13 mouse cellular contexts compared by ENCODE assay signal in genomic region chr15:9080206-9080605, GRCm38 (mm10). TPM values are rescaled to one million over a fixed set of nuclear protein-coding genes. Genes with fewer than 3 reads are reported as not detected.
DNase-seq lines count a peak whose midpoint lies in the region; ATAC-seq lines count a peak whose summit lies in the region.
"Had no signal": no experiment of that assay in that cellular context is flagged by ENCODE, and none has a peak within 500 bp of the region (broad histone marks: within the 10 kb centered on the region; RNA-seq: fewer than 3 reads in every experiment).

No protein-coding gene starts in this region.

- no peak for ATAC-seq in kidney, embryonic 16.5 days (ENCODE audit: low FRiP score, low TSS enrichment)
- peak; percentile 61 for ATAC-seq in intestine, embryonic 15.5 days
- peak; percentile 9; the same call in 1 of the 2 replicates for ATAC-seq in megakaryocyte progenitor cell, adult 5-6 weeks (replicated peaks; ENCODE audit: poor library complexity)

- H3K4me2 ChIP-seq in kidney, embryonic 16.5 days (replicated peaks; ENCODE audit: low read depth, low read length), result no peak overlapping the region
- no peak overlapping the region; the same call in 1 of the 2 replicates for H3K4me2 ChIP-seq in intestine, embryonic 15.5 days (replicated peaks)
- H3K4me2 ChIP-seq: embryonic facial prominence, embryonic 15.5 days; hindbrain, embryonic 14.5 days had no signal

- H3K9me3 ChIP-seq in kidney, embryonic 16.5 days (ENCODE audit: low read length), result no peaks in the 10 kb centered on the region
- no peaks in the 10 kb centered on the region for H3K9me3 ChIP-seq in intestine, embryonic 15.5 days
- H3K9me3 ChIP-seq: embryonic facial prominence, embryonic 15.5 days had no signal

- DNase-seq in kidney, postnatal 25 days, result no peak
- peak; percentile 60 for DNase-seq in c-Kit-positive CD71-positive TER-119-positive erythroid progenitor cells, embryonic 14.5 days (ENCODE audit: low spot score)
- DNase-seq in T-cell, adult 2 months (ENCODE audit: low spot score), result no peak
- no peak for DNase-seq in layer of hippocampus, postnatal 14 days (ENCODE audit: low spot score in 2 of 2)
- DNase-seq: cerebellum, adult 11 months; gastrocnemius, postnatal 14 days; kidney, postnatal 10 days; right cerebral cortex, postnatal 14 days had no signal

- 66% methylated on average over 4 of the region's 4 CpGs for WGBS in kidney, embryonic 16.5 days
- 50% methylated on average over 4 of the region's 4 CpGs for WGBS in intestine, embryonic 15.5 days

- H3K4me1 ChIP-seq in kidney, embryonic 16.5 days (ENCODE audit: insufficient read depth, low read length), result peaks cover 21% of the 10 kb centered on the region
- H3K4me1 ChIP-seq in intestine, embryonic 15.5 days (replicated peaks), result peaks cover 15% of the 10 kb centered on the region

- H3K4me3 ChIP-seq in kidney, embryonic 16.5 days (ENCODE audit: low read length), result no peak overlapping the region
- no peak overlapping the region for H3K4me3 ChIP-seq in intestine, embryonic 15.5 days (replicated peaks)
- H3K4me3 ChIP-seq: embryonic facial prominence, embryonic 15.5 days had no signal

- H3K9ac ChIP-seq in kidney, embryonic 16.5 days (replicated peaks; ENCODE audit: low read length), result no peak overlapping the region
- no peak overlapping the region for H3K9ac ChIP-seq in intestine, embryonic 15.5 days
- H3K9ac ChIP-seq: embryonic facial prominence, embryonic 15.5 days; hindbrain, embryonic 14.5 days had no signal

- peaks cover 3% of the 10 kb centered on the region; the same call in 1 of the 2 replicates for H3K36me3 ChIP-seq in kidney, embryonic 16.5 days (ENCODE audit: insufficient read depth, low read length)
- H3K36me3 ChIP-seq in intestine, embryonic 15.5 days, result no peaks in the 10 kb centered on the region
- H3K36me3 ChIP-seq: embryonic facial prominence, embryonic 15.5 days had no signal

- H3K27me3 ChIP-seq in kidney, embryonic 16.5 days (ENCODE audit: insufficient read depth, low read length), result no peaks in the 10 kb centered on the region
- no peaks in the 10 kb centered on the region for H3K27me3 ChIP-seq in intestine, embryonic 15.5 days (replicated peaks)
- H3K27me3 ChIP-seq: embryonic facial prominence, embryonic 15.5 days had no signal

- H3K27ac ChIP-seq in kidney, embryonic 16.5 days (ENCODE audit: low read length), result peak overlapping the region; percentile 50; the same call in 1 of the 2 replicates
- no peak overlapping the region; the same call in 1 of the 2 replicates for H3K27ac ChIP-seq in intestine, embryonic 15.5 days
- H3K27ac ChIP-seq: embryonic facial prominence, embryonic 15.5 days; hindbrain, embryonic 14.5 days had no signal

RNA-seq across cellular contexts. Expression of gene Nadk2, which starts 9.1 kb away (rescaled TPM):
- polyA plus RNA-seq in kidney, embryonic 16.5 days (2015; fragmentation: Nextera tagmentation; extraction: Ambion mirVana), result 23.8 and 26.4 TPM in 2 replicates
- polyA plus RNA-seq in intestine, embryonic 15.5 days (2015; fragmentation: Nextera tagmentation; extraction: Ambion mirVana), result 49.0 and 50.4 TPM in 2 replicates
- 64.3 and 68.6 TPM in 2 replicates for total RNA-seq in megakaryocyte progenitor cell, adult 5-6 weeks (2015)
- total RNA-seq in megakaryocyte progenitor cell, adult 5-6 weeks (2017), result 59.7 and 73.9 TPM in 2 replicates
- 10 to 100 TPM; 51.6 to 51.7 TPM for total RNA-seq in layer of hippocampus, postnatal 14 days (2021)
